Mouse (Mus musculus): ENCODE measurements around the gene Foxf2. TPM values are rescaled to one million over a fixed set of nuclear protein-coding genes. Genes with fewer than 3 reads are reported as not detected.
A peak's percentile ranks its signal among the peaks of the same experiment; 100 is the strongest.

Gene Foxf2
- polyA plus RNA-seq, 2 experiments from 2014 or later: not detected

DNA sequence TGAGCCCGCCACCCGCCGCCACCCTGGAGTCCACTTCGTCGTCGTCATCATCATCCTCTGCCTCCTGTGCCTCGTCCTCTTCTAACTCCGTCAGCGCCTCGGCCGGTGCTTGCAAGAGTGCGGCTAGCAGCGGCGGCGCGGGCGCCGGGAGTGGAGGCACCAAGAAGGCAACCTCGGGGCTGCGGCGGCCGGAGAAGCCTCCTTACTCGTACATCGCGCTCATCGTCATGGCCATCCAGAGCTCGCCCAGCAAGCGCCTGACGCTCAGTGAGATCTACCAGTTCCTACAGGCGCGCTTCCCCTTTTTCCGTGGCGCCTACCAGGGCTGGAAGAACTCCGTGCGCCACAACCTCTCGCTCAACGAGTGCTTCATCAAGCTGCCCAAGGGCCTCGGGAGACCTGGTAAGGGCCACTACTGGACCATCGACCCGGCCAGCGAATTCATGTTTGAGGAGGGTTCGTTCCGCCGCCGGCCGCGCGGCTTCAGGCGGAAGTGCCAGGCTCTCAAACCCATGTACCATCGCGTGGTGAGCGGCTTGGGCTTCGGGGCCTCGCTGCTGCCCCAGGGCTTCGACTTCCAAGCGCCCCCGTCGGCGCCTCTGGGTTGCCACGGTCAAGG lies 676 bp downstream of the Foxf2 start:
- no peak for ATAC-seq

DNA sequence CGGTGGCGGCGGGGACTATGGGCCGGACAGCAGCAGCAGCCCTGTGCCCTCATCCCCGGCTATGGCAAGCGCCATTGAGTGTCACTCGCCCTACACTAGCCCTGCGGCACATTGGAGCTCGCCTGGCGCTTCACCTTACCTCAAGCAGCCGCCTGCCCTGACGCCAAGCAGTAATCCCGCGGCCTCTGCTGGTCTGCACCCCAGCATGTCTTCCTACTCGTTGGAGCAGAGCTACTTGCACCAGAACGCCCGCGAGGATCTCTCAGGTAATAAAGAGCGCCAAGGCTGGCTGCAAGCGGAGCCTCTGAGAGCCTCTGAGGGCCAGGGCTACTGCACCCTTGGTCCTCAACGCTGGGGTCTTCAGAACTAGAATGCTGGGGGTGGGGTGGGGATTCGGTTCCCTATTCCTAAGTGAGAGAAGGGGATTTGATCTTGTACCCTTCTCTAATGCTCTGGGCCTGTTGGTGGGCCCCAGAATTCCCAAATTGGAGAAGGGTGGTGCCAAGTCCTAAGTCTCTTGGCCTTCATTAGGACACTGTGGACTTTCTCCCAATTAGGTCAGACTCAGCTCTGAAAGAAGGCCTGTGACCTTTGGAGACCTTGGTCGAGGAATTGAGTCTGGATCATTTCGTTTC lies 1.5 kb downstream of the Foxf2 start:
- ATAC-seq: no peak

DNA sequence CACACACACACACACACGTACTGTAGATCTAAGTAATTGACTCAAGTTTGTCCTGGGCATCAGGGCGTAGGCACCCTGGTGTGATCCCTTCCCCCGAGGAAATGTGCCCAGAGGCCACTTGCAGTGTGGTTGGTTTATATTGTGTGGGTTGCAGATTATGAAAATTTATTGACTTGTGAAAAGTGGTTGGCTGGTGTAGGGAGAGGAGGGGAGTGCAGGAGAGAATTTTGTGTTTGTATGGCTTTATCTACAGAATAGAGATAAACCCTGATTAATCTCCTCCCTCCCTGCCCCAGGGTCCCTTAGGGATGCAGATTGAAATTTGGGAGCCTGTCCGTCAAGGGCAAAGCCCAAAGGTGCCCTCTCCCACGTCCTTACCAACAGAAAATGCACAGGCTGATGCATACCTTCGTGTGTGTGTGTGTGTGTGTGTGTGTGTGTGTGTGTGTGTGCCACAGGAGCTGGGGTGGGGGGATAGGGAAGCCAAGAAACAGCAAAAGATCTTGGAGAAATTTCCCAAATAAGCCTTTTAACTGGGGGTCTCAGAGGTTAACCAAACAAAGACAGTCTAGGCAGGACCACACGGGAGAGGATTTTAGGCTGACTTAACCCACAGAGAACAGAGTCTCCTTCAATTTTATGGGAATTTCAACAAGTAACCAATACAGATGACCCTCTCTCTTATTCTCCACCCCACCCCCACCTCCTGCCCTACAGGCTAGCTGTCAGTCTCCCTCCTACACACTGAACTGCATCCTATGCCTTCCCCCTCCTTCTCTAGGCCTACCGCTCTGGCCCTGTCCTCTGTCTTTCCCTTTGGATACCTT lies 2.5 kb downstream of the Foxf2 start:
- no peak for ATAC-seq

DNA sequence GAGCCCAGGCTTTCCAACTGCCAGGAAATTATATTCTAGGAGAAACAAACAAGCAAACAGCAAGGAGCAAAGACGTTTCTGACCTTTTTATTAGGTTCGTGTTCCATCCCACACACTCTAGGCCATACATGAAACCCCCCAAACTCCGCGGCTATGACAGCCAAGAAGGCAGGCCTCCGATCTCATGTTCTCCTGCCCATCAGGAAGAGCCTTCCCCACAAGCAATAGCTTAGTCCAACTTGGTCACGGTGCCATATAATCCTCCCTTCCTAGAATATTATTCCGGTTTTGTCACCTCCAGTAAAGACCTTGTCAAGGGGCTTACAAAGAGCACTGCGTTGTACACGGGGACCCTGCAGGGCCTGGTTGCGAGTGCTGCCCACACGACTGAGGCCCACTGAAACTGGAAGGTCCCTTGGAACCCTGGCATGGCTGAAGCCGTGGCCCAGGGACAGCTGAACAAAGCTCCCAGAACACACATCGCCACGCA lies 3.1 kb downstream of the Foxf2 start:
- ATAC-seq: no peak

DNA sequence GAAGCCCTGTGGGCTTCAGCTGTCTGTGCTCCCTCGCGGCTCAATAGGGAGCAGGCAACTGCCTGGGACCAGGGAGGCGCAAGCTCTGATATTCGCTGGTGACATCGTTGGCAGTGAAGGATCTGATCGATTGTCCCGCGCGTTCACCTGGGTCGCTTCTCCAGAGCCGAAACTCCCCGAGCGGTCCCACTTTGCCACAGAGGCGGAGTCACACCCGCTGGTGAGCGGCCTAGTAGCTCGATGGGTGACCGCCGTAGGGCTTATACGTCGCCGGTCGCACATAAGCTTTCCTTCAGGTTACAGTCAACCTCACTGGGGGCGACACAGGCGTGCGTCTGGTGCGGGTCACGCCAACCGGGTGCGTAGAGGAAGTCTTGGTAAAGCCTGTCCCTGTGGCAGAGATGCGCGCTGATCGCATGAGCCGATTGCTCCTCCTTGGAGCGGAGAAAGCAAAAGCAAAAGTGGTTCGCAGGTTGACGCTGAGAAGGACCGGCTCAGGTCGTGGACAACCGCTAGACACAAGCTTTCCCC lies 3.8 kb downstream of the Foxf2 start:
- ATAC-seq: no peak

DNA sequence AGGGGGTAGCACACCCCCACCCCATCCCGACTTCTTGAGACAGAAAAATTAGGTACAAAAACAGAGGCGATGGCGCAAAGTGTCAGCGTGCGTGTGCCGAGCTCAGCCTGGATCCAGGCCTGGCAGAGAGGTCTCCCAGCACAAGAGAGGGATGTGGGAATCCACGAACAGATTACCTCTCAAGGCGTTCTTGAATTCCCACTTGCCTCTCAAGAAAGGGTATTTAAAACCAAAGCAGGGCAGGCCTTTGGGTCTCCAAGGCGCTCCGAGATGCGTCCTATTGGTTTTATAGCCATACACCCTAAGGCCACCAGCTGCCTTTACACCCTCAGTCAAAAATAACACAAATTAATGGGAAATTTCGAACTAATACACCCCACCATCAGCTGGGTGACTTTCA lies 4.4 kb downstream of the Foxf2 start:
- ATAC-seq: no peak

DNA sequence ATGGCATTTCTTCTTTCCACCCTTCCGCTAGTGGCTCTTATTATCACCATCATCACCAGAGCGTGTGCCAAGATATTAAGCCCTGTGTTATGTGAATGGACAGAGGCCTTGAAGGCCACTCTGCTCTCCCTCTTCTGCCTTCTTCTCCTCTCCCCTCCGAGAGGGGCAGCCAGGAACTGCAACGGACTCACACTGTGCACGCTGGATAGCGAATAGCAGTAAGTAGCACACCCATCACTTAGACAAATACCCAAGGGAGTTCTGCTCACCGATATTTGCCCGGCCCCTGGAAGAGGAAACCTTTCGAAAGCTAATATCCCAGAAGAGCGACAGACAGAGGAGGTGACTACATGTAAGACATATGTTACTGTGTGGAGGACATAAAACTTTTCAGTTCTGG lies 4.9 kb downstream of the Foxf2 start:
- ATAC-seq: no peak

DNA sequence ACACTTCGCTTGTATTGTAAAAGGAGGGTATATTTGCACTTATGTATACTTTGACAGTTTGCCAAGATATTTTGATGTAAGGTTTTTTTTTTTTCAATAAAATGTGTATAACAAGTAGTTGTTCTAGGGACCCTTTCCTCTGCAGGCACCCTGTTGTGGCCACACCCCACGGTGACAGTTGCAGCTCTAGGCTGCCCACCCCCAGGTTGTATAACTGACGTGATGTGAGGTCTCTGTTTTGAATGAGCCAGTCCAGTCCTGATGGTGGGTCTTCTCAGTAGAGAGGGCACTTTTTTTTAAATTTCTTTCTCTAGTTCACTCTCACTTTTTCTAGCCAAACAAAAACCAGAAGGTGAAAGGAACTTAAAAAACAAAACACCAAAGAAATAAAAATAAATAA lies 5.7 kb downstream of the Foxf2 start:
- no peak for ATAC-seq

DNA sequence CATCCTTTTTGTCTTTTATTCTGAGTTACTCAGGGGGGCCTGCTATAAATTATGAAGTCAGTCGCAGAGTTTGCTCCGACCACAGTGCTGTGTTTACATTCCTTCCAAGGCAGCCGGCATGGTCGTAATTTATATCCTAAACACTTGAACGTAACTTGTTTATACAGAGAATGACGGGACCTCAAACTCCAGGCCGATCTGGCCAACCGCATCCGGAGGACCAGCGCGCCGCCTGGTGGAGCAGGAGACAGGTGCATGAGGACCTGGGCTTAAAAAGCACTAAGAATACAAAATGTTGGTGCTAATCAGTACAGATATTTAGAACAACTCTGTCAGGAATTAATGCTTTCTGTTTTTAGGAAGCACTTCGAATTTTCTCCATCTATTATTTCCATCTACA lies 6.8 kb downstream of the Foxf2 start:
- peak; percentile 67 for ATAC-seq

DNA sequence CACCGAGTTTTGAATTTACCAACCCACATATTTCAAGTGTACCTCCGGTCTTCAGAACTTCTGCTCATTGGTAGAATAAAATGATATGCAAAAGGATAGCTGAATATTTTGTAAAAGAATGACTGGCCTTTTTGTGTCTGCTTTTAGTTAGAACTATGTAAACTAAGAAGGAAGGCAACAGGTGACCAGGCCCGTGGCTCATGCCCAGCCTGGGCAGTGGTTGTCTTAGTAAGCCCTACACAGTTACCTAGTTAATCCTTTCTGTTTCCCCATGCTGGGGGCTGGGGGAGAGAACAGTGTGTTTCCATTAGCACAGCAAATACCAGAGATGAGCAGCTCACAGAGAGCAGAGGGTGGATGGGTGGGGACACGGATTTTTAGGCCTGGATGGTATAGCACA lies 7.6 kb downstream of the Foxf2 start:
- no peak for ATAC-seq

DNA sequence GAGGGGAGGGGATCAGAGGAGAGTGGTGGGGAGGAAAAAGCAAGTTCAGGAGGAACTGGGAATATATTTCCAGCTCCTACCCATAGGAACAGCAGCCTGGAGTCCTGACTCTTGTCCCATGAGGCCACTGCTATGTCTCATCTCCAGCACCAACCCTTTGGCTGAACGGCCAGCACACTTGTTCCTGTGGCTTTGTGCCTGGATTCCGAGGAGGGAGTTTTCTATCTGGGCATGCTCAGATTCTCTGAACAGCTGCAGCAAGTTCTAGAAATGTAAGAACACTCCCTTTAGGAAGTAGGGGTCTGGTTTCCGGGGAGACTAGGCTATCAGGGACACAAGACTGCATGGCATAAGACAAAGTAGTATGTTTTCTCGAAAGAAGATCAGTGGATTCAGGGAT lies 9.9 kb downstream of the Foxf2 start:
- ATAC-seq: no peak

DNA sequence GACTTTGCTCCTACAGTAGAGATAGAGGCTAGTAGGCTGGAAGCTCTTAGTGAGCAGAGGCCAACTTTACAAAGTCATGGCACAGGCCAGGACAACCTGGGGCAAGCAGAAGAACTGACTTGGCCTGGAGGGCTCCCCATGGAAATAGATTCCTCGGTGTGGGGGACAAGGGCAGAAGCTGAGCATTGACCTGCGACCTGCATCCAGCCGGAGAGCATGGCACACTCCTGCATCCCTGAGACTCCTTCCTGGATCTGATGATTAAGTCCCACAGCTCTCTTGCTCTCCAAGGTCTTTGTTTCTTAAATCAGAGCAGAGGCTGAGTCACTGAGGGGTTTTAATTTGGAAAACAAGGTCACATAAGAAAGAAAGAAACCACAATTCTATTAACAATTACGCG lies 15.9 kb downstream of the Foxf2 start:
- ATAC-seq: no peak

DNA sequence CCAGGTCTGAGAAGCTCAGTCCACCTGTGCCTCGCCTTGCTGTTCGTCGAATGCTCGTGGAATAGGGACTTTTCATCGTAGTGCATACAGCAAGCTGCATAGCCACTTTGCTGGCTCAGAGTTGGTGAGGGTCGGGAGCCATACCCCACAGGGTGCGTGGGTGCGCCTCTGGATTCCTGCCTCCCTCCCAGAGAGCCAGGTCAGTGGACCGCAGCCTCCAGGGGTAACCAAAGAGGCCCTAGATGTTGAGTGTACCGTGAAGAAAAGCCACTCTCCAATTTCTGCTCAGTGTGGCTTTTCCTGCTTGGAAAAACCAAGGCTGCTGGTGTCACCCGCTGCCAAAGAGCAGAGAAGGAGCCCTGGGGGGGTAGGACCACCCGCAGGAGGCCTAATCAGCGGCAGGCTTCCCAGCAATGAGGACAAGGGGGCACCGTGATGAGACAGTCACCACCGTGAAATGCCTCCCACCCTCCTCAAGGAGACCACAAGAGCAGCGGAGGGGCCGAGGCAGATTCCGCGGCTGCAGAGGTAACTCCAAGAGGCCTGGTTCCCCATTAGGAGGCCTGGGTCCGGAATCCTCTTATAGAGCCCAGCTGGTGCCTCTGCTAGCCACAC lies 26.6 kb downstream of the Foxf2 start:
- ATAC-seq: no peak

DNA sequence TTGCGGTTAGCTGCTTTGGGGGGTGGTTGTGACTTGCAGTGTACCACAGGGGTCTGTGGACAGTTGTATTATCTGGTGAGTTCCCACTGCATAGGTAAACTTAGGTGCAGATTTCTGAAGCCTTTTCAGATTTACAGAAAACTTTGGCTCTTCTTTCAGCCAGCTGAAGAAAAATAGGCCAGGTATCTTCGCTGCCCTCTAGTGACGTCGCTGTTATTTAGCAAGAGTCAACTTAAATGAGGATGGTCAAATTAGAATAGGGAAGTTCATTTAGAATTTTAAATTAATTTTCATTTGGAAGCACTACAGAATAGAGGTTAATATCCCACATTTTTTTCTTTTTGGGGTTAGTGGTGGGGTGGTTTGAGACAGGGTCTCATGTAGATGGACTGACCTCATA lies 30.6 kb downstream of the Foxf2 start:
- no peak for ATAC-seq

DNA sequence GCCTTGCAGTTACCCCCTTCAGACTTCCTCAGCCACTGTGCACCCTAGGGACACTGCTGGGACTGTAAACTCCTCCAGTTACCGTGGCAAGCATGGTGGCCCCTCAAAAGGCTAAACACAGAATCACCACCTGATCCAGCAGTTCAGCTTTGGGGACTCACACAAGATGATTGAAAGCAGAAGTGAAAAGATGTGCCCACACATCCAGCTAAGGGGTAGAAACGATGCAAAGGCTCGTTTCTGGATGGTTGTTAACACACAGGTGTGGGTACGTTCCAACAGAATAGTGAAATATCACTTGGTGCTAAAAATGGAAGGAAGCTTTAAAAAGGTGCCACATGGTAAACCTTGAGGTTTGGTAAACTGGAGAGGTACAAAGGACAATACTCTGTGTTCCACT lies 32.6 kb downstream of the Foxf2 start:
- no peak for ATAC-seq

DNA sequence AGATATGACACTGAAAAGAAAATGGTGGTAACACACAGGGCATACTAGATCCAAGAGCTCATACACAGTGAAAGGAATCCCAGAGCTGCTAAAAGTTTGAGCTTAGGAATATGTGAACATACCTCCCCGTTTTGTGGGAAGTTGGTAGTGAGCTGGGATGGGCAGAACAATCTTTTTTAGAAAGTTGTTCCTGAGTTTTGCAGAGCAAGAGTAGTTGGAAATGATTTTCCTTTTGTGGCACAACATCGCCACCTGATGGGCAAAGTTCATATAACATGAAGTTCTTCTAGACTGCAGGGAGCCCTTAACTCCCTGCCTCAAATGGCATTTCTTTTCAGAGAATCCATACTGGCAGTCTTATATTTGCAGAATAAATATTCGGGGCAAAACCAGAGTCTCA lies 33.3 kb downstream of the Foxf2 start:
- no peak for ATAC-seq

DNA sequence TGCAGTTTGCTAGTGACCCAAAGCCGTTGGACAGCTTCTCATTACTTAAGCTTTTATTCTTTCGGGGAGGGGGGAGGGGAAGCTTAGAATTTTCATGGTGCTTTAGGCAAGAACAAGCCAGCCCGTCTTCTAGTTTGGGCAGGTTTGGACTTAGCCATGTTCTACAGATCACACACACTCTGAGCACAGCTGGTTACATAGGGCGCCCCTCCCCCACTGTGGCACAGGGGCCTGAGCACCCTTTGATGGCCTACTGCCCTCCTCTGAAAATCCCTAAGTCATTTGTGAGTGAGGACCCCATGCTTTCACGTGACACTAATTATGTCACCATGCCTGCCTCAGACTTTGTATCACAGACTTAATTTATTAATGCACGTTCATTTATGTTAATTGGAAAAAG lies 35.6 kb downstream of the Foxf2 start:
- ATAC-seq: no peak

DNA sequence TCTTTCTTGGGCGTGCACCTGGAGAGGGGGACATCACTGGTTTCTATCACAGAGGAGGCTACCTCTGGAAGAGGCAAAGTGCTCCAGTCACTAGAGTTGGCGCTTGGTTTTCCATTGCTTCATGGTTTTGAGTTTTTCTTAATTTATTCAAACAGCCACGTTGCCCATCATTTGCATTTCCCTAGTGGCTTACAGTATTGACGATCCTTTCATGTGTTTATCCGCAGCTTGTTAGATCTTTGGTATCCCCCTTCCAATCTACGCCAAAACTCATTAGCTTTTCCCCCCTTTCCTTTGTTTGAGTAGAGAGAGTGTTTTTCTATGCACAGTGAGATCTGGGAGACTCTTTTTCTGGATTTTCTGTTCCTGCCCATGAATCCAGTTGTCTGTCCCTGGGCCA lies 39.8 kb downstream of the Foxf2 start:
- no peak for ATAC-seq

DNA sequence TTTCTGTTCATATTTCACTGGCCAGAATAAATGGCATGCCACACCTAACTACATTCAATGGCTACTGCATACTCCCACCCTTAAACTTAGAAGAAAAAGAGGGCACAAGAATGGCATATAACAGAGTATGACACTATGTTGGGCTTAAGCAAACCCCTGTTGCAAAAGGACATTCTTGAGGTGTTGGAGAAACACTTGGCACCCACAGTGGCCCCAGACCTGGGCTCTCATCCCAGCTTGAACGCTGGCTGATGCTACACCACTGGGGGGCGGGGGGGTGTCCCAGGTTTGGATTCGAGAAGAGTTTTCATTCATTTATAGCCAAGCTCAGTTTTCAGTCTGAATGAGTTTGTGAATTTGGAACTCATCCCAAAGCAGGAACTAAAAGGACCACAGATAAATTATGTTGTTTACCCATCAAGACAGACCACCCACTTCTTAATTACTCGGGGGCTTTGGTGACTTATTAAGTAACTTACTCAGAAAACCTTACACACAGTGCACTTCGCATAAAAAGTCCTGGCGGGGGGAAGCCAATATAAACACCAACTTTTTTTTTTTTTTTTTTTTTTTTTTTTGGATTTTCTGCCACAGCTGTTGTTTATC lies 42.4 kb downstream of the Foxf2 start:
- ATAC-seq: no peak

DNA sequence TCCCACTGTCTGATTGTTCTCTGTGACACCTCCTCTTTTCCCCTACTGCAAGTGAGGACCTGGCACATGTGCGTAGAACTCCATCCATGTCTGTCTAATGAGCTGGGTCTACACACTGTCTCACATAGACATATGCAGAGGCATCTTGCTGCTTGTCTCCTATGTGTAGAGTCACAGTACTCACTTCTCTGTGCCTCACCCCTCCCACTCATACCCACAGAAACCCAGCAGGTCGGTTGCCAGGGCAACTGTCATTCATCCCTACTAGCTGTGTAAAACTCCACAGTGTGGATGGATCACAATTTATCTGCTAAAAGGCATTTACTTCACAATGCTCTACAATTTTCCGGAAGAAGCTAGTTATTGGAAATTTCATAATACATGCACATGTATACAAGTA lies 46.5 kb downstream of the Foxf2 start:
- no peak for ATAC-seq

Measured in CD4-positive, CD25-positive, alpha-beta regulatory T cell, adult 4 months (primary cell).